ENCODE assay signal across 15 mouse cellular contexts in the genomic region with DNA sequence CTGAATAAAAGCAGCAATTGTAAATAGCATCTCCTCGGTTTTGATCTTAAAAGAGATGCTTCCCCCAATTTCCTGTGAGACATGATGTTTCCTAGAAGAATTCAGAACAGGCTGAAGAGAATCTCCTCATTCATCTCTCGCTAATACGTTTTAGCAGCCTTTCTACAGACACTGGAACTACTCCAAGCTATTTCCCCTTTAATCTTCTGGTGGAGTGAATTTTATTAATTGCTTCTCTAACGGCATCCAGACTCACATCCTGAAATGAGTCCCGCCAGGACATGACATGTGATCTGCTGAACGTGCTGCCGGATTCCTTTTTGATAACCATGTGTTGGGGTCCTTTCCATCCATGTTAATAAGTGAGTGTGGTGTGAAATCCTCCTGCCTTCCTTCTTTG.
"Had no signal": no experiment of that assay in that cellular context is flagged by ENCODE, and none has a peak within 500 bp of the region (broad histone marks: within the 10 kb centered on the region; RNA-seq: fewer than 3 reads in every experiment).

No protein-coding gene starts in this region.

- H3K36me3 ChIP-seq: limb, embryonic 12.5 days; midbrain, embryonic 10.5 days; neural tube, embryonic 15.5 days had no signal

- H3K4me2 ChIP-seq: limb, embryonic 12.5 days; neural tube, embryonic 15.5 days had no signal

- H3K9me3 ChIP-seq: limb, embryonic 12.5 days; midbrain, embryonic 10.5 days; neural tube, embryonic 15.5 days had no signal

- H3K27me3 ChIP-seq: limb, embryonic 12.5 days; neural tube, embryonic 15.5 days had no signal

- ATAC-seq: intestine, embryonic 16.5 days had no signal

- DNase-seq: kidney, adult 2 months; kidney, postnatal 36 days; layer of hippocampus, adult 9-11 months; layer of hippocampus, postnatal 36 days; lung, adult 2 months; lung, postnatal 10 days; lung, postnatal 4 days; right cerebral cortex, postnatal 14 days; thymus, postnatal 36 days had no signal

- H3K4me1 ChIP-seq: limb, embryonic 12.5 days; midbrain, embryonic 10.5 days had no signal

- H3K4me3 ChIP-seq: limb, embryonic 12.5 days; midbrain, embryonic 10.5 days; myocyte; neural tube, embryonic 15.5 days had no signal

- H3K9ac ChIP-seq: limb, embryonic 12.5 days; liver, embryonic 14.5 days; neural tube, embryonic 15.5 days had no signal

- H3K27ac ChIP-seq: limb, embryonic 12.5 days; liver, embryonic 14.5 days; midbrain, embryonic 10.5 days; neural tube, embryonic 15.5 days had no signal
